Mouse (Mus musculus): ENCODE measurements around the gene Aknad1.

- TF ChIP-seq CTCF (IDR thresholded peaks at IDR 0.05; ENCODE audit: borderline replicate concordance, insufficient read depth, low read depth, low read length) (no peak), POLR2A (IDR thresholded peaks at IDR 0.05; ENCODE audit: borderline replicate concordance, insufficient read depth, low read length) (no peak)
These were observed 16.7 kb downstream of the Aknad1 start for GRCm38 (mm10) chr3:108756131-108756530.
